Mouse (Mus musculus) liver, adult 2 months (tissue): ENCODE data around the gene Gm765. TPM values are rescaled to one million over a fixed set of nuclear protein-coding genes. Genes with fewer than 3 reads are reported as not detected.
A peak's percentile ranks its signal among the peaks of the same experiment; 100 is the strongest.

ENCODE experiments used
- DNase-seq: peaks from one replicate; pipeline ENCODE4 v3.0.0-alpha.2; 2011; ENCODE audit warnings: low read depth, low spot score; ENCODE audit errors: extremely low read depth
- H3K27ac ChIP-seq: fragments of 200-500 bp; replicated peaks from 2 replicates; pipeline ENCODE4 v1.5.1; 2012; ENCODE audit warnings: low read depth, mild to moderate bottlenecking, control low read depth, inconsistent platforms, low read length; ENCODE audit not compliant: insufficient read depth
- H3K27me3 ChIP-seq: fragments of 200-500 bp; 2 replicates; pipeline ENCODE4 v1.6.1; 2012; ENCODE audit warnings: mild to moderate bottlenecking, moderate library complexity, low read length, inconsistent platforms; ENCODE audit not compliant: control insufficient read depth, insufficient read depth
- H3K36me3 ChIP-seq: fragments of 200-500 bp; 2 replicates; pipeline ENCODE4 v1.6.1; 2012; ENCODE audit warnings: low read length, inconsistent platforms; ENCODE audit not compliant: control insufficient read depth, insufficient read depth
- H3K4me1 ChIP-seq: fragments of 200-500 bp; 2 replicates; pipeline ENCODE4 v1.6.1; 2011; ENCODE audit warnings: low read length; ENCODE audit not compliant: control insufficient read depth, insufficient read depth
- H3K4me3 ChIP-seq: fragments of 200-500 bp; 2 replicates; pipeline ENCODE4 v1.5.1; 2011; ENCODE audit warnings: low read depth, mild to moderate bottlenecking, control low read depth, low read length, moderate library complexity; ENCODE audit not compliant: insufficient read depth
- H3K79me2 ChIP-seq: fragments of 200-500 bp; 2 replicates; pipeline ENCODE4 v1.6.1; 2012; ENCODE audit warnings: inconsistent platforms, mild to moderate bottlenecking, low read length, moderate library complexity; ENCODE audit not compliant: control insufficient read depth, insufficient read depth
- H3K9ac ChIP-seq: fragments of 200-500 bp; 2 replicates; pipeline ENCODE4 v1.6.1; 2012; ENCODE audit warnings: low read depth, mild to moderate bottlenecking, control low read depth, inconsistent platforms, low read length
- CTCF ChIP-seq: fragments of 200-500 bp; IDR thresholded peaks from 2 replicates; pipeline ENCODE4 v1.5.1; 2011; ENCODE audit warnings: low read depth, low read length, control low read depth
- POLR2A ChIP-seq: fragments of 200-500 bp; IDR thresholded peaks from 2 replicates; pipeline ENCODE4 v1.6.1; 2011; ENCODE audit warnings: low read length, control low read depth; ENCODE audit not compliant: insufficient read depth; ENCODE audit errors: extremely low read depth
- WGBS: fragments of 180-500 bp; shearing (Covaris S2); methylation state at CpG from one replicate; pipeline ENCODE4 v1.1.7; 2018; 5-methylcytosine and 5-hydroxymethylcytosine counted together
- polyA plus RNA-seq: library from polyadenylated mRNA; depleted of rRNA; stranded (reverse); fragments of >200 nt; gene quantifications from 2 replicates; pipeline ENCODE4 v1.2.3, GENCODE M21; 2012
- total RNA-seq: library from RNA; depleted of rRNA; stranded (reverse); fragments of >200 nt; gene quantifications from 2 replicates; pipeline ENCODE4 v1.2.3, GENCODE M21; 2014

Gm765 gene
- total and polyA plus RNA-seq, 2 experiments: 0.09 to 0.92 TPM

DNA sequence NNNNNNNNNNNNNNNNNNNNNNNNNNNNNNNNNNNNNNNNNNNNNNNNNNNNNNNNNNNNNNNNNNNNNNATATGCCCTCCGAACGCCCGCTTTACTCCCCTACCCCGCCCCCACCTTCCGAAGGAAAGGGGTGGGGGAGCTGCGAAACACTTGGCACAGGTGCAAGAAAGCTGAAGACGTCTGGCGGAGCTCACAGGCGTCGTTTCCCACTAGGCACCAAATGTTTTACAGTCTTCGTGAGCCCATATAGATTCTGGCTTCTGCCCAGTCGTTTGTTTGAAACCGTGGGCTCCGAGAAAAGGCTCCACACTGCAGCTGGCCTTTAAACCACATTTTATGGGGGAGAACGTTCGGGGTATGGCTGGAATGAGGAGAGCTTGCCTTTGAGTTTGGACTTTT is 120.6 kb downstream of the Gm765 start:
- Histone ChIP-seq H3K27ac (no peak overlapping the region), H3K4me3 (no peak overlapping the region), H3K36me3 (no peaks in the 10 kb centered on the region), H3K4me1 (no peaks in the 10 kb centered on the region), H3K9ac (no peak overlapping the region), H3K79me2 (no peaks in the 10 kb centered on the region), H3K27me3 (no peaks in the 10 kb centered on the region)
- TF ChIP-seq CTCF: no peak
- no peak for TF ChIP-seq POLR2A
- WGBS: 82% methylated on average over 16 of the region's 16 CpGs
- DNase-seq: no peak

DNA sequence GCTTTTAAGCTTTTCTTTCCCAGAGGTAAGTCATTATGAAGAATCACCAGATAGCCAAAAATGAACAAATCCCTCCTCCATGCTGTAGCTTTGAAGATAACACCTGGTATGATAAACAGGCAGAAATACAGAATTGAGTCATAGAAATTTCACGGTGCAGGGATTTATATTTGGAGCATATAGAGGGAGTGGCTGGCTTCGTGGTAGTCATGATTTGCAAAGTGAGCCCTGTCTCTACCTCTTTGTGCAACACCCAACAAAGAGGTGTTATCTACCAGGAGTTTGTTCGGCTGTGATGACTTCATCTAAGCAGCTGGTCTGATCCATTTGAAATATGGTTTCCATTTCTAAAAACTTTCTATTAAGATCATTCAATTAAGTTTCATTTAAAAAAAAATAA is 130.3 kb downstream of the Gm765 start:
- H3K27me3 ChIP-seq: no peaks in the 10 kb centered on the region
- H3K9ac ChIP-seq: no peak overlapping the region
- no peaks in the 10 kb centered on the region for H3K36me3 ChIP-seq
- DNase-seq: no peak
- no peaks in the 10 kb centered on the region for H3K4me1 ChIP-seq
- 73% methylated on average over 3 of the region's 3 CpGs for WGBS
- TF ChIP-seq CTCF: no peak
- TF ChIP-seq POLR2A: no peak
- no peaks in the 10 kb centered on the region for H3K79me2 ChIP-seq
- H3K27ac ChIP-seq: no peak overlapping the region
- no peak overlapping the region for H3K4me3 ChIP-seq

DNA sequence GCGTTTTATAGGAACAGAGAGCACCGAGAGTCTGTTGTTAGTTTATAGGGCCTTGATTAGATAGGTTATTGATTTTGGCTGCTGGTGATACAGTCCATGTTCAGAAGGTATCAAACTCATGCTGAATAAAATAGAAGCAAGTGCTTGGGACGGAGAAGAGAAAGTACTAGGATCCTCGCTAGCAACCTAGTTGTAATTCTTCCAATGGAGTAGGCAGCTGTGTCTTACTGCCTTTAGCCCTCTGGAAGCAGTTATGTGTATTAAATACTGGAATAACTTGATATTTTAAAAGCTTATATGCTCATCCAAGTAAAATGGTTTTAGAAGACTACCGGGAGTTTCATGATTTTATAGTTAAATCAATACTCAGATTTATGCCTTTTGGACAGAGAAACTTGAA is 132.3 kb downstream of the Gm765 start:
- TF ChIP-seq POLR2A (no peak), CTCF (no peak)
- 74% methylated on average over 5 of the region's 5 CpGs for whole genome bisulfite sequencing
- Histone ChIP-seq H3K27me3 (no peaks in the 10 kb centered on the region), H3K4me3 (no peak overlapping the region), H3K27ac (no peak overlapping the region), H3K79me2 (no peaks in the 10 kb centered on the region), H3K36me3 (no peaks in the 10 kb centered on the region), H3K4me1 (no peaks in the 10 kb centered on the region), H3K9ac (no peak overlapping the region)
- DNase-seq: no peak

DNA sequence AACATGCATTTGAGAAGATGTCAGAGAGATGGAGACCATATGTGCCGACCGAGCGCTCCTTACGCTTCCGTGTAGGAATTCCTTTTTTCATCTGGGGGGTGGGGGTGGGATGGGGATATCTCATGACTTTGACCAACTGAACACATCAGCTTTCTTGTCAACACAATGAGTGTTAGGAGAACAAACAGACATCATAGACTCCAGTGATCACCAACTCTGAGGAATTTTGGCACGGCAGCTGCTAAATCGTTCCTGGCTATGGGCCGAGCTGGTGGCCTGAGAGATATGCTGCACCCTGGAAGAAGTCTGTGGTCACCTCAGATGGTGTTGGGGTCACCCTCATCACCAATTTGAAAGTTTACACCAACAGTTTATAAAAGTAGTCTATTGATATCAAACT is 134.5 kb downstream of the Gm765 start:
- H3K79me2 ChIP-seq: no peaks in the 10 kb centered on the region
- no peak overlapping the region for H3K9ac ChIP-seq
- H3K4me3 ChIP-seq: no peak overlapping the region
- no peak for DNase-seq
- TF ChIP-seq POLR2A (no peak), CTCF (no peak)
- H3K36me3 ChIP-seq: no peaks in the 10 kb centered on the region
- 93% methylated on average over 8 of the region's 8 CpGs for WGBS
- H3K27ac ChIP-seq: no peak overlapping the region
- H3K4me1 ChIP-seq: no peaks in the 10 kb centered on the region
- no peaks in the 10 kb centered on the region for H3K27me3 ChIP-seq

DNA sequence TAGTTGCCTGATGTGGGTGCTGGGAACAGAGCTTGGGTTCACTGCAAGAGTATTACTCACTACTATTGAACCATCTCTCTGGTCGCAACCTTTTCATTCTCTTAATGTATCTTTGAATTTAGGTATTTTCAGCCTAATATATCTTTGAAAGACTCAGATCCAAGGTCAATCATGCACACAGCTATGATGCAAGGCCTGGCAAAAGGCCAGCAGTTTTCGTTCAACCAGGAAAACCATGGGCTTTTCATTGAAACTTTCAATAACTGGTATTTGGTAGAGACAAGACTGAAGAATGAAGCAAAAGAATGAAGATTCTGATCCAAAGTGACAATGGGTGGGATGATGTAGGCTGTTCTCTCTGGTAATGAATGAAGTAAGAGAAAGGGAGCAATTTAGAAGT is 143.8 kb downstream of the Gm765 start:
- H3K4me3 ChIP-seq: no peak overlapping the region
- no peaks in the 10 kb centered on the region for H3K36me3 ChIP-seq
- H3K79me2 ChIP-seq: no peaks in the 10 kb centered on the region
- TF ChIP-seq POLR2A (no peak), CTCF (no peak)
- no peak overlapping the region for H3K27ac ChIP-seq
- H3K9ac ChIP-seq: no peak overlapping the region
- peak; percentile 13 for DNase-seq
- no peaks in the 10 kb centered on the region for H3K4me1 ChIP-seq
- 57% methylated on average over 2 of the region's 2 CpGs for WGBS
- H3K27me3 ChIP-seq: no peaks in the 10 kb centered on the region

DNA sequence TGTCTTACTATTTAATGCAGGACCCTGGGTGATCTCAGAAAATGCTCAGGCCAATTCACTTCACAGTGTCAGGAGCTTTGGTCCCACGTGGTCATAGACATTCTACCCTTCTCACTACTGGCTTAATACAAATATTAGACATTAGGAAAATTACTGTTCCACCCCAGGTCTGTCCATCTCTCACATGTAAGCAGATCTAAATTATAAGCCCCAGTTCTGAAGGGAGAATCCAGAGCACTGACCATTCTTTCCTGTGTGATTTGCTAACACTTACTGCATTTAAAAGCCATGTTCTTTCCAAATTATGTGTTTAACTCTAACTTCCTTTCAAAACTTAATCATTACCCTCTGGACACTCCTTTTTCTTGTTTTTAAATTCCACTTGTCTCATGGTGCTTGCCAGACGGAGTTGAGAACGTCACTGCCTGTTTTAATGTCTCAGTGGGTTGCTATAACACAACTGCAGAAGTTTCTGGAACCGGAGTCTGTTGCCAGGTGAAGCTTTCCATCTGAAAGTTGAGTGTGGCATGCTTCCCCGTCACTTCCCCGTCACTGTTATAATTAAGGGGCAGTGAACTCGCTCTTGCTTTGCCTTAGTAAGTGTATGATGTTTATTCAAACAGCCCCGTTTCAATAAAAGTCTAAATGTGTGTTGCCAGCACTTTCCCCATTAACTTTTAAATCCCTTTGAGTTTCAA is 151.7 kb downstream of the Gm765 start:
- no peaks in the 10 kb centered on the region for H3K36me3 ChIP-seq
- DNase-seq: no peak
- H3K79me2 ChIP-seq: no peaks in the 10 kb centered on the region
- no peaks in the 10 kb centered on the region for H3K4me1 ChIP-seq
- H3K27ac ChIP-seq: no peak overlapping the region
- 74% methylated on average over 8 of the region's 8 CpGs for WGBS
- no peak overlapping the region for H3K4me3 ChIP-seq
- no peak overlapping the region for H3K9ac ChIP-seq
- no peaks in the 10 kb centered on the region for H3K27me3 ChIP-seq
- no peak for TF ChIP-seq CTCF
- TF ChIP-seq POLR2A: no peak
